Mouse (Mus musculus): ENCODE measurements around the gene Bspry. TPM values are rescaled to one million over a fixed set of nuclear protein-coding genes. Genes with fewer than 3 reads are reported as not detected.

Gene Bspry
- polyA plus RNA-seq, 1 experiment from 2014 or later = 38.2 TPM

GRCm38 (mm10) chr4:62463124-62463523, 16.7 kb upstream of the Bspry start:
- DNase-seq (ENCODE audit: low spot score) (no peak), ATAC-seq (replicated peaks; ENCODE audit: low FRiP score, low read depth) (no peak)
- Histone ChIP-seq H3K27ac (no peak overlapping the region), H3K9me3 (replicated peaks; ENCODE audit: low read length) (no peaks in the 10 kb centered on the region), H3K36me3 (ENCODE audit: insufficient read depth, low read length) (no peaks in the 10 kb centered on the region), H3K4me1 (replicated peaks; ENCODE audit: insufficient read depth, low read length) (no peaks in the 10 kb centered on the region), H3K27me3 (ENCODE audit: insufficient read depth, low read length) (no peaks in the 10 kb centered on the region), H3K4me2 (ENCODE audit: low read length) (no peak overlapping the region), H3K4me3 (replicated peaks; ENCODE audit: low read depth, low read length) (no peak overlapping the region), H3K9ac (ENCODE audit: low read depth, low read length) (no peak overlapping the region)
- TF ChIP-seq CTCF (IDR thresholded peaks at IDR 0.05; ENCODE audit: low read depth) = no peak
- WGBS = 88% methylated on average over 2 of the region's 2 CpGs

DNA sequence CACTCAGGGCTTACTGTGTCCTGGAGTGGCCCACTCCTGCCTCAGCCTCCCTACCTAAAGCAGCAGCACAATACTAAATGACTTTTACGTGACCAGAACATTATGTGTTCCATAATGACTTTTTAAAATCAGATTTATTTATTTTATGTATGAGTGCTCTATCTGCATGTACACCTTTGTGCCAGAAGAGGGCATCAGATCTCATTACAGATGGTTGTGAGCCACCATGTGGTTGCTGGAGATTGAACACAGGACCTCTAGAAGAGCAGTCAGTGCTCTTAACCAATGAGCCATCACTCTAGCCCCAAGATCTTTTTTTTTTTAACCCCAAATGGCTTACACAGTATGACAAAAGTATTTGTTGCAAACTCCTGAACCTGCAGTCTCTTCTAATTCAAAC, 11.7 kb upstream of the Bspry start:
- no peak for ATAC-seq (replicated peaks; ENCODE audit: low FRiP score, low read depth)
- Histone ChIP-seq H3K9me3 (replicated peaks; ENCODE audit: low read length) (no peaks in the 10 kb centered on the region), H3K4me2 (ENCODE audit: low read length) (no peak overlapping the region), H3K4me1 (replicated peaks; ENCODE audit: insufficient read depth, low read length) (no peaks in the 10 kb centered on the region), H3K27ac (no peak overlapping the region), H3K27me3 (ENCODE audit: insufficient read depth, low read length) (no peaks in the 10 kb centered on the region), H3K36me3 (ENCODE audit: insufficient read depth, low read length) (no peaks in the 10 kb centered on the region), H3K9ac (ENCODE audit: low read depth, low read length) (no peak overlapping the region), H3K4me3 (replicated peaks; ENCODE audit: low read depth, low read length) (no peak overlapping the region)
- 94% methylated on average over 1 of the region's 1 CpGs for WGBS
- no peak for DNase-seq (ENCODE audit: low spot score)
- TF ChIP-seq CTCF (IDR thresholded peaks at IDR 0.05; ENCODE audit: low read depth) = peak; percentile 47

- Histone ChIP-seq H3K9ac (ENCODE audit: low read depth, low read length) (peak within 1 kb of the TSS; percentile 58; the same call in 1 of the 2 replicates), H3K27me3 (ENCODE audit: insufficient read depth, low read length) (no peaks in the 10 kb centered on the region), H3K4me2 (ENCODE audit: low read length) (peak within 1 kb of the TSS; percentile 89), H3K4me1 (replicated peaks; ENCODE audit: insufficient read depth, low read length) (no peaks in the 10 kb centered on the region), H3K9me3 (replicated peaks; ENCODE audit: low read length) (no peaks in the 10 kb centered on the region), H3K27ac (no peak within 1 kb of the TSS), H3K4me3 (replicated peaks; ENCODE audit: low read depth, low read length) (peak within 1 kb of the TSS; percentile 73), H3K36me3 (ENCODE audit: insufficient read depth, low read length) (no peaks in the 10 kb centered on the region)
- under 1% methylated on average over 30 of the region's 30 CpGs for WGBS
- TF ChIP-seq CTCF (IDR thresholded peaks at IDR 0.05; ENCODE audit: low read depth) = no peak
- DNase-seq (ENCODE audit: low spot score) = peak; percentile 81
- ATAC-seq (replicated peaks; ENCODE audit: low FRiP score, low read depth) = peak; percentile 95
Measured at GRCm38 (mm10) chr4:62470598-62471051, 9.2 kb upstream of the Bspry start, which contains the start of gene Wdr31. Gene Wdr31 (minus strand): TSS chr4:62470896.

DNA sequence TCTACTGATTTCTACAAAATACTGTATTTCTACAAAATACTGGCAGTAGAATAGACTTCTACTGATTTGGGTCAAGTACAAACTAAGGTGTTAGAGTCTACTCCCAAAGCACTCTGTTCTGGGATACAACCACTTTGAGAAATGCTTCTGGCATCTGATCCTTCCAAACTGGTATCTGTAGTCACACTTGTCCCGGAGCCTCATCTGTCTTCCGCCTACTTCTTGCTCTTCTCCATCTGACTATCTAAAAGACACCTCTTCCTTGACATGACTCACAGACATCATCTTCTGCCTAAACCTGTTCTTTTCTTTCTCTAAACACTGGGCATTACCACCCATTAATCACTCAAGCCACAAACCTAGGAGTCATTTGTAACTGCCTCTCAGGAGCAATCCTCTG, 7.8 kb upstream of the Bspry start:
- 90% methylated on average over 2 of the region's 2 CpGs for WGBS
- TF ChIP-seq CTCF (IDR thresholded peaks at IDR 0.05; ENCODE audit: low read depth) = no peak
- Histone ChIP-seq H3K27ac (no peak overlapping the region), H3K4me3 (replicated peaks; ENCODE audit: low read depth, low read length) (no peak overlapping the region), H3K27me3 (ENCODE audit: insufficient read depth, low read length) (no peaks in the 10 kb centered on the region), H3K9me3 (replicated peaks; ENCODE audit: low read length) (no peaks in the 10 kb centered on the region), H3K4me1 (replicated peaks; ENCODE audit: insufficient read depth, low read length) (no peaks in the 10 kb centered on the region), H3K4me2 (ENCODE audit: low read length) (no peak overlapping the region), H3K36me3 (ENCODE audit: insufficient read depth, low read length) (no peaks in the 10 kb centered on the region), H3K9ac (ENCODE audit: low read depth, low read length) (no peak overlapping the region)
- DNase-seq (ENCODE audit: low spot score) (no peak), ATAC-seq (replicated peaks; ENCODE audit: low FRiP score, low read depth) (no peak)

DNA sequence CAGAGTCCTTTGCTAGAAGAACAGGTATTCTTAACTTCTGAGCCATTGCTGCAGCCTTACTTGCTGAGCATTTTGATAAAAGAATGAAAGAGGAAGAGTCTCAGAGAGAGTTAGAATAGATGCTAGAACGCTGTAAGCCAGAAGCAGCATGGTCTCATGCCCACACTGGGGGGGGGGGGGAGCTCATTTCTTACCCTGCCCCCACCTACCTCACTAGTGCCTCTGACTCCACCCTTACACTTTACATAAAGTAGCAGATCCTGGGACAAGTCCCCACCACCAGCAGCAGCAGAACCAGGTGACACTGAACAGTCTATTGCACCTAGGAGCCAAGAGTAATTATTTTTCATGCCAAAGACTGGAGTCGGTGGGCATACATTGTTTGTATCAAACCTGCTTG, 4.7 kb upstream of the Bspry start:
- WGBS = 60% methylated on average over 2 of the region's 2 CpGs
- no peaks in the 10 kb centered on the region for H3K36me3 ChIP-seq (ENCODE audit: insufficient read depth, low read length)
- no peak for TF ChIP-seq CTCF (IDR thresholded peaks at IDR 0.05; ENCODE audit: low read depth)
- H3K4me3 ChIP-seq (replicated peaks; ENCODE audit: low read depth, low read length) = no peak overlapping the region
- H3K9ac ChIP-seq (ENCODE audit: low read depth, low read length) = no peak overlapping the region
- H3K27ac ChIP-seq = no peak overlapping the region
- H3K9me3 ChIP-seq (replicated peaks; ENCODE audit: low read length) = no peaks in the 10 kb centered on the region
- H3K27me3 ChIP-seq (ENCODE audit: insufficient read depth, low read length) = no peaks in the 10 kb centered on the region
- H3K4me2 ChIP-seq (ENCODE audit: low read length) = no peak overlapping the region
- H3K4me1 ChIP-seq (replicated peaks; ENCODE audit: insufficient read depth, low read length) = no peaks in the 10 kb centered on the region
- DNase-seq (ENCODE audit: low spot score) (no peak), ATAC-seq (replicated peaks; ENCODE audit: low FRiP score, low read depth) (no peak)

DNA sequence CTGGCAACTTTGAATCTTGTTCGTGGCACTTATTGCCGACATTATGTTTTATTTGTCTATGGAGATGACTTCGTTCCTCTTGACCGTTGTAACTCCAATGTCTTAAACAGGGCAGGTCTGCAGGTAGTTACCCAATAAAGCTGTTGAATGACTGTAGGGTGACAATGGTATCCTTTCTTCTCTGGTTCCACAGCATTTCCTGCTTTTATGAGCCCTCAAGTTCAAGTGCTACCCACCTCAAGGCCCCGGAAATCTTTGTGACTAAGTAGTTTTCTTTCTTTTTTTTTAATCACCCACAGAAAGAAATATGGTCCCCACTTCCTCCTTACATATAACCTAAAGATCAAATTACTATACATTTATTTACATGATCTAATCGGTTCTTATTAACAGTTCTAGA, 4.1 kb upstream of the Bspry start:
- Histone ChIP-seq H3K4me1 (replicated peaks; ENCODE audit: insufficient read depth, low read length) (no peaks in the 10 kb centered on the region), H3K27me3 (ENCODE audit: insufficient read depth, low read length) (no peaks in the 10 kb centered on the region), H3K9ac (ENCODE audit: low read depth, low read length) (no peak overlapping the region), H3K4me3 (replicated peaks; ENCODE audit: low read depth, low read length) (no peak overlapping the region), H3K4me2 (ENCODE audit: low read length) (no peak overlapping the region), H3K27ac (peak overlapping the region; percentile 19; the same call in 1 of the 2 replicates), H3K9me3 (replicated peaks; ENCODE audit: low read length) (no peaks in the 10 kb centered on the region), H3K36me3 (ENCODE audit: insufficient read depth, low read length) (no peaks in the 10 kb centered on the region)
- no peak for TF ChIP-seq CTCF (IDR thresholded peaks at IDR 0.05; ENCODE audit: low read depth)
- DNase-seq (ENCODE audit: low spot score) (no peak), ATAC-seq (replicated peaks; ENCODE audit: low FRiP score, low read depth) (no peak)
- 70% methylated on average over 6 of the region's 6 CpGs for WGBS
